Mouse (Mus musculus) intestine, embryonic 16.5 days (tissue): ENCODE data around the gene Ddx5. TPM values are rescaled to one million over a fixed set of nuclear protein-coding genes. Genes with fewer than 3 reads are reported as not detected.
"Not testable (repeated sequence)": the region's sequence is repeated elsewhere in the genome, so short reads cannot be mapped to it uniquely, and the experiment has no call there.

ENCODE experiments used
- ATAC-seq: fragments of 200-750 bp; cut with Nextera tagmentation; 2 replicates; pipeline ENCODE4 v1.8.0; 2017; ENCODE audit warnings: moderate TSS enrichment, moderate library complexity
- H3K27ac ChIP-seq: fragments of 300-500 bp; sonication (generic); 2 replicates; pipeline ENCODE4 v1.5.1; 2014; ENCODE audit warnings: mild to moderate bottlenecking, low read length
- H3K27me3 ChIP-seq: fragments of 300-500 bp; sonication (generic); replicated peaks from 2 replicates; pipeline ENCODE4 v1.6.1; 2014; ENCODE audit warnings: low read length, control low read depth, mixed read lengths; ENCODE audit not compliant: control insufficient read depth, insufficient read depth
- H3K36me3 ChIP-seq: fragments of 300-500 bp; sonication (generic); 2 replicates; pipeline ENCODE4 v1.6.1; 2014; ENCODE audit warnings: low read length, control low read depth; ENCODE audit not compliant: control insufficient read depth, insufficient read depth
- H3K4me1 ChIP-seq: fragments of 300-500 bp; sonication (generic); 2 replicates; pipeline ENCODE4 v1.6.1; 2014; ENCODE audit warnings: low read length, control low read depth, mixed read lengths; ENCODE audit not compliant: control insufficient read depth, insufficient read depth
- H3K4me2 ChIP-seq: fragments of 300-500 bp; sonication (generic); 2 replicates; pipeline ENCODE4 v1.6.1; 2014; ENCODE audit warnings: low read depth, low read length, control low read depth
- H3K4me3 ChIP-seq: fragments of 300-500 bp; sonication (generic); 2 replicates; pipeline ENCODE4 v1.5.1; 2014; ENCODE audit warnings: mild to moderate bottlenecking, low read length
- H3K9ac ChIP-seq: fragments of 300-500 bp; sonication (generic); 2 replicates; pipeline ENCODE4 v1.6.1; 2014; ENCODE audit warnings: low read depth, low read length
- H3K9me3 ChIP-seq: fragments of 300-500 bp; sonication (generic); 2 replicates; pipeline ENCODE4 v1.6.1; 2016; ENCODE audit warnings: low read length, control low read depth; ENCODE audit not compliant: control insufficient read depth
- WGBS: fragments of 180-500 bp; shearing (Covaris S2); extraction: QIAGEN DNeasy Blood & Tissue Kit; methylation state at CpG from one replicate; pipeline ENCODE4 v1.1.7; 2014; 5-methylcytosine and 5-hydroxymethylcytosine counted together
- polyA plus RNA-seq: library from polyadenylated mRNA; unstranded; fragments of >200 nt; fragmentation: Nextera tagmentation; extraction: Ambion mirVana; gene quantifications from 2 replicates; pipeline ENCODE4 v1.2.1, GENCODE M21; 2015

Ddx5 gene
- polyA plus RNA-seq, 1 experiment from 2014 or later, result 227 TPM

DNA sequence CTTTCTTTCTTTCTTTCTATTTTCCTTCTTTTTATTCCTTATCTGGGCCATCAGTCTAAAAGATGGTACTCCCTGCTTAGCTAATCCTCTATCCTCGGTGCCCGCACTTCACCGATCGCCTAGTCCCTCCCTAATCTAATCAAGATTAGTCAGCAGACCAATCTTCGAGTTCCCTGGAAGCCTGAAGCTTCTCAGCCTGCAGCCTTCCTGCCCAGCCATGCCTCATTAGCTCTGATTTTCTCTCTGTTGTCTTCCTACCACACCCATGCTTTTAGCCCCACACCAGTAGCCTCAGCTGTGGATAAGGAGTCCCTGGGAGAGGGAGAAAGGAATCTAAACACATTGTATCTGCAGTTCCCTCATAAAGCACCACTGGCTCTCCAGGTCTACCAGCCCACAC, 33.4 kb downstream of the Ddx5 start:
- Histone ChIP-seq H3K9me3 (no peaks in the 10 kb centered on the region), H3K4me2 (no peak overlapping the region), H3K4me1 (no peaks in the 10 kb centered on the region), H3K27me3 (no peaks in the 10 kb centered on the region), H3K4me3 (no peak overlapping the region), H3K9ac (no peak overlapping the region), H3K36me3 (no peaks in the 10 kb centered on the region), H3K27ac (no peak overlapping the region)
- WGBS, result 45% methylated on average over 5 of the region's 5 CpGs
- no peak for ATAC-seq

- H3K9ac ChIP-seq, result no peak overlapping the region
- no peak for ATAC-seq
- H3K27me3 ChIP-seq, result no peaks in the 10 kb centered on the region
- H3K4me1 ChIP-seq, result no peaks in the 10 kb centered on the region
- H3K4me3 ChIP-seq, result no peak overlapping the region
- no peaks in the 10 kb centered on the region for H3K36me3 ChIP-seq
- no peak overlapping the region for H3K4me2 ChIP-seq
- no peak overlapping the region for H3K27ac ChIP-seq
- no peaks in the 10 kb centered on the region for H3K9me3 ChIP-seq
- 68% methylated on average over 6 of the region's 6 CpGs for WGBS
These were observed 35.7 kb downstream of the Ddx5 start for GRCm38 (mm10) chr11:106753314-106753713.

GRCm38 (mm10) chr11:106752103-106752502, 36.9 kb downstream of the Ddx5 start:
- Histone ChIP-seq H3K4me3 (no peak overlapping the region), H3K4me1 (no peaks in the 10 kb centered on the region), H3K27ac (no peak overlapping the region), H3K9me3 (0 out of 2 replicates have a peak, but pooled peaks cover 2% of the 10 kb centered on the region), H3K9ac (no peak overlapping the region), H3K27me3 (no peaks in the 10 kb centered on the region), H3K36me3 (no peaks in the 10 kb centered on the region), H3K4me2 (no peak overlapping the region)
- ATAC-seq, result no peak
- 68% methylated on average over 7 of the region's 7 CpGs for WGBS

GRCm38 (mm10) chr11:106751039-106752018, 37.7 kb downstream of the Ddx5 start, which contains the start of gene Milr1:
Milr1 (plus strand) TSS chr11:106751226.
- WGBS, result 77% methylated on average over 17 of the region's 17 CpGs
- no peak within 1 kb of the TSS for H3K27ac ChIP-seq
- no peaks in the 10 kb centered on the region for H3K4me1 ChIP-seq
- H3K36me3 ChIP-seq, result no peaks in the 10 kb centered on the region
- H3K4me3 ChIP-seq, result no peak within 1 kb of the TSS
- 0 out of 2 replicates have a peak, but pooled peaks cover 3% of the 10 kb centered on the region for H3K9me3 ChIP-seq
- H3K27me3 ChIP-seq, result no peaks in the 10 kb centered on the region
- H3K9ac ChIP-seq, result no peak within 1 kb of the TSS
- no peak within 1 kb of the TSS for H3K4me2 ChIP-seq
- no peak for ATAC-seq

GRCm38 (mm10) chr11:106750121-106750751, 38.7 kb downstream of the Ddx5 start, which contains the start of gene Pecam1:
Pecam1 (minus strand) TSS chr11:106750628.
- H3K27me3 ChIP-seq, result no peaks in the 10 kb centered on the region
- 73% methylated on average over 13 of the region's 13 CpGs for WGBS
- no peaks in the 10 kb centered on the region for H3K4me1 ChIP-seq
- no peak within 1 kb of the TSS for H3K4me3 ChIP-seq
- H3K27ac ChIP-seq, result no peak within 1 kb of the TSS
- H3K4me2 ChIP-seq, result no peak within 1 kb of the TSS
- H3K9me3 ChIP-seq, result 0 out of 2 replicates have a peak, but pooled peaks cover 3% of the 10 kb centered on the region
- no peak within 1 kb of the TSS for H3K9ac ChIP-seq
- no peak for ATAC-seq
- no peaks in the 10 kb centered on the region for H3K36me3 ChIP-seq

GRCm38 (mm10) chr11:106749557-106750120, 39.3 kb downstream of the Ddx5 start:
- not testable (repeated sequence) for H3K27ac ChIP-seq, H3K4me2 ChIP-seq, H3K4me3 ChIP-seq, H3K36me3 ChIP-seq, ATAC-seq, H3K27me3 ChIP-seq, H3K4me1 ChIP-seq, H3K9ac ChIP-seq, H3K9me3 ChIP-seq
- WGBS, result 93% methylated on average over 7 of the region's 7 CpGs

GRCm38 (mm10) chr11:106744949-106745348, 44.0 kb downstream of the Ddx5 start:
- Histone ChIP-seq H3K27ac (no peak overlapping the region), H3K4me2 (no peak overlapping the region), H3K4me1 (no peaks in the 10 kb centered on the region), H3K36me3 (no peaks in the 10 kb centered on the region), H3K27me3 (no peaks in the 10 kb centered on the region), H3K9ac (no peak overlapping the region), H3K4me3 (no peak overlapping the region), H3K9me3 (0 out of 2 replicates have a peak, but pooled peaks cover 3% of the 10 kb centered on the region)
- no peak for ATAC-seq
- WGBS, result 91% methylated on average over 5 of the region's 5 CpGs

- 0 out of 2 replicates have a peak, but pooled peaks cover 3% of the 10 kb centered on the region for H3K9me3 ChIP-seq
- no peak overlapping the region for H3K27ac ChIP-seq
- WGBS, result 38% methylated on average over 6 of the region's 6 CpGs
- H3K36me3 ChIP-seq, result no peaks in the 10 kb centered on the region
- H3K9ac ChIP-seq, result no peak overlapping the region
- no peaks in the 10 kb centered on the region for H3K4me1 ChIP-seq
- ATAC-seq, result no peak
- H3K4me3 ChIP-seq, result no peak overlapping the region
- no peak overlapping the region for H3K4me2 ChIP-seq
- H3K27me3 ChIP-seq, result no peaks in the 10 kb centered on the region
These were observed 46.6 kb downstream of the Ddx5 start for GRCm38 (mm10) chr11:106742388-106742841.

GRCm38 (mm10) chr11:106741826-106742225, 47.2 kb downstream of the Ddx5 start:
- Histone ChIP-seq H3K27me3 (no peaks in the 10 kb centered on the region), H3K36me3 (no peaks in the 10 kb centered on the region), H3K4me1 (no peaks in the 10 kb centered on the region), H3K4me3 (no peak overlapping the region), H3K9me3 (no peaks in the 10 kb centered on the region), H3K27ac (no peak overlapping the region), H3K9ac (no peak overlapping the region), H3K4me2 (no peak overlapping the region)
- WGBS, result 89% methylated on average over 3 of the region's 3 CpGs
- ATAC-seq, result no peak
